8 mouse cellular contexts compared by ENCODE assay signal in genomic region chr3:94457055-94457454, GRCm38 (mm10). TPM values are rescaled to one million over a fixed set of nuclear protein-coding genes. Genes with fewer than 3 reads are reported as not detected.
DNase-seq lines count a peak whose midpoint lies in the region; ATAC-seq and TF ChIP-seq lines count a peak whose summit lies in the region.

No protein-coding gene starts in this region.

- no peak for DNase-seq in heart, adult 18-20 months
- no peak for DNase-seq in lung, postnatal 36 days
- DNase-seq in limb, embryonic 11.5 days (ENCODE audit: low spot score): no peak
- DNase-seq in left cerebral cortex, adult 8-10 months (ENCODE audit: low spot score in 2 of 2): no peak
- DNase-seq in embryo, embryonic 10 days (ENCODE audit: low spot score): no peak

- WGBS in heart, embryonic 11.5 days (ENCODE audit: insufficient replicate concordance): 66% methylated on average over 3 of the region's 3 CpGs
- WGBS in lung, embryonic 15.5 days: 63% methylated on average over 3 of the region's 3 CpGs
- WGBS in limb, embryonic 11.5 days: 83% methylated on average over 3 of the region's 3 CpGs

- no peaks in the 10 kb centered on the region for H3K79me2 ChIP-seq in myocyte (ENCODE audit: control insufficient read depth, insufficient read depth)

- no peaks in the 10 kb centered on the region for H3K9me3 ChIP-seq in heart, embryonic 11.5 days (replicated peaks; ENCODE audit: control insufficient read depth, low read length)
- H3K9me3 ChIP-seq in lung, embryonic 15.5 days: no peaks in the 10 kb centered on the region
- H3K9me3 ChIP-seq in limb, embryonic 11.5 days (ENCODE audit: control insufficient read depth, low read length): no peaks in the 10 kb centered on the region

- no peak overlapping the region for H3K9ac ChIP-seq in heart, embryonic 11.5 days (ENCODE audit: low read depth, low read length)
- H3K9ac ChIP-seq in lung, embryonic 15.5 days: no peak overlapping the region
- no peak overlapping the region for H3K9ac ChIP-seq in limb, embryonic 11.5 days (ENCODE audit: low read length)

- ATAC-seq in heart, embryonic 11.5 days (replicated peaks; ENCODE audit: insufficient number of reproducible peaks, low FRiP score, low TSS enrichment): no peak
- no peak for ATAC-seq in lung, embryonic 15.5 days (ENCODE audit: borderline replicate concordance, extremely low read depth, low FRiP score, low TSS enrichment)
- no peak for ATAC-seq in limb, embryonic 11.5 days (ENCODE audit: insufficient number of reproducible peaks, low FRiP score, low TSS enrichment, low read depth)

- H3K27me3 ChIP-seq in heart, embryonic 11.5 days (ENCODE audit: control insufficient read depth, insufficient read depth, low read length): no peaks in the 10 kb centered on the region; the same call in 1 of the 2 replicates
- H3K27me3 ChIP-seq in lung, embryonic 15.5 days: no peaks in the 10 kb centered on the region
- no peaks in the 10 kb centered on the region for H3K27me3 ChIP-seq in limb, embryonic 11.5 days (ENCODE audit: control insufficient read depth, insufficient read depth, low read length)
- no peaks in the 10 kb centered on the region for H3K27me3 ChIP-seq in myocyte (ENCODE audit: control insufficient read depth, insufficient read depth, insufficient read length)

- H3K4me3 ChIP-seq in heart, embryonic 11.5 days (ENCODE audit: low read depth, low read length): no peak overlapping the region
- H3K4me3 ChIP-seq in lung, embryonic 15.5 days: no peak overlapping the region
- H3K4me3 ChIP-seq in limb, embryonic 11.5 days (ENCODE audit: low read depth, low read length): no peak overlapping the region
- no peak overlapping the region for H3K4me3 ChIP-seq in myocyte

- H3K4me2 ChIP-seq in heart, embryonic 11.5 days: peak overlapping the region; percentile 65
- peak overlapping the region; percentile 51 for H3K4me2 ChIP-seq in lung, embryonic 15.5 days
- peak overlapping the region; percentile 40 for H3K4me2 ChIP-seq in limb, embryonic 11.5 days (ENCODE audit: low read depth, severe bottlenecking)
- peak overlapping the region; percentile 57 for H3K4me2 ChIP-seq in myocyte (ENCODE audit: low read depth)

- no peaks in the 10 kb centered on the region for H3K36me3 ChIP-seq in heart, embryonic 11.5 days (ENCODE audit: control insufficient read depth, insufficient read depth, low read length)
- H3K36me3 ChIP-seq in lung, embryonic 15.5 days: no peaks in the 10 kb centered on the region
- no peaks in the 10 kb centered on the region for H3K36me3 ChIP-seq in limb, embryonic 11.5 days (ENCODE audit: control insufficient read depth, insufficient read depth, low read length)
- no peaks in the 10 kb centered on the region for H3K36me3 ChIP-seq in myocyte (ENCODE audit: control insufficient read depth, insufficient read depth)

- no peak overlapping the region for H3K27ac ChIP-seq in heart, embryonic 11.5 days (ENCODE audit: low read depth, low read length)
- no peak overlapping the region for H3K27ac ChIP-seq in lung, embryonic 15.5 days
- no peak overlapping the region for H3K27ac ChIP-seq in limb, embryonic 11.5 days (replicated peaks; ENCODE audit: low read depth, low read length)

- TF ChIP-seq POLR2A in myocyte (IDR thresholded peaks at IDR 0.05; ENCODE audit: insufficient read length, low read depth): no peak

- H3ac ChIP-seq in myocyte (ENCODE audit: control insufficient read depth, insufficient read length): no peak overlapping the region

- H3K4me1 ChIP-seq in heart, embryonic 11.5 days (ENCODE audit: control insufficient read depth, insufficient read depth, low read length): no peaks in the 10 kb centered on the region
- no peaks in the 10 kb centered on the region for H3K4me1 ChIP-seq in lung, embryonic 15.5 days
- H3K4me1 ChIP-seq in limb, embryonic 11.5 days (ENCODE audit: control insufficient read depth, insufficient read depth, low read length): no peaks in the 10 kb centered on the region

TF ChIP-seq in myocyte, 11 proteins besides CTCF, POLR2A, EP300 and RAD21:
- TF ChIP-seq POLR2AphosphoS2 (IDR thresholded peaks at IDR 0.05; ENCODE audit: insufficient read length, low read depth) (no peak), TCF3 (IDR thresholded peaks at IDR 0.05; ENCODE audit: insufficient read length, low read depth) (no peak), TCF12 (IDR thresholded peaks at IDR 0.05; ENCODE audit: insufficient read depth, poor library complexity, severe bottlenecking) (no peak), E2F4 (IDR thresholded peaks at IDR 0.05; ENCODE audit: insufficient read depth) (no peak), REST (IDR thresholded peaks at IDR 0.05; ENCODE audit: insufficient read depth, insufficient read length) (no peak), USF1 (IDR thresholded peaks at IDR 0.05; ENCODE audit: low read depth) (no peak), CEBPB (IDR thresholded peaks at IDR 0.05; ENCODE audit: insufficient read depth, poor library complexity, severe bottlenecking) (no peak), MAX (IDR thresholded peaks at IDR 0.05; ENCODE audit: low read depth) (no peak), MYOG (IDR thresholded peaks at IDR 0.05; ENCODE audit: control insufficient read depth in 1 of 3, insufficient read depth in 1 of 3, insufficient read length in 2 of 3, low read depth in 2 of 3) (no peak), MYOD1 (IDR thresholded peaks at IDR 0.05; ENCODE audit: control insufficient read depth in 1 of 3, insufficient read length in 2 of 3, low read depth in 2 of 3) (no peak), SRF (IDR thresholded peaks at IDR 0.05; ENCODE audit: control insufficient read depth, insufficient read length, low read depth) (no peak)

RNA-seq across cellular contexts. Expression of gene Oaz3, which starts 13.3 kb away (rescaled TPM):
- polyA plus RNA-seq in heart, embryonic 11.5 days (2014; fragmentation: Nextera tagmentation; extraction: Ambion mirVana): 0.29 TPM in 1 of 2 replicates, not detected in the other
- total RNA-seq in heart, adult 18-20 months (2021): not detected
- polyA plus RNA-seq in lung, embryonic 15.5 days (2015; fragmentation: Nextera tagmentation; extraction: Ambion mirVana): 0.42 and 0.49 TPM in 2 replicates
- 0.31 and 0.36 TPM in 2 replicates for polyA plus RNA-seq in limb, embryonic 11.5 days (2014; fragmentation: Nextera tagmentation; extraction: Ambion mirVana)
- polyA plus RNA-seq in myocyte (2012; fragmentation: generic; extraction: Trizol): 0.10 TPM
- not detected for total RNA-seq in left cerebral cortex, adult 8-10 months (2022)

RNA-seq across cellular contexts. Expression of gene Mrpl9, which starts 13.9 kb away (rescaled TPM):
- polyA plus RNA-seq in heart, embryonic 11.5 days (2014; fragmentation: Nextera tagmentation; extraction: Ambion mirVana): 60.8 and 65.5 TPM in 2 replicates
- 10 to 100 TPM; 66.2 to 74.9 TPM for total RNA-seq in heart, adult 18-20 months (2021)
- polyA plus RNA-seq in lung, embryonic 15.5 days (2015; fragmentation: Nextera tagmentation; extraction: Ambion mirVana): 59.5 and 62.6 TPM in 2 replicates
- 68.0 and 75.2 TPM in 2 replicates for polyA plus RNA-seq in limb, embryonic 11.5 days (2014; fragmentation: Nextera tagmentation; extraction: Ambion mirVana)
- 75.1 TPM for polyA plus RNA-seq in myocyte (2012; fragmentation: generic; extraction: Trizol)
- total RNA-seq in left cerebral cortex, adult 8-10 months (2022): 10 to 100 TPM; 32.7 to 40.7 (median 38.1) TPM

RNA-seq across cellular contexts. Expression of gene Celf3, which starts 21.0 kb away (rescaled TPM):
- polyA plus RNA-seq in heart, embryonic 11.5 days (2014; fragmentation: Nextera tagmentation; extraction: Ambion mirVana): 2.8 and 4.7 TPM in 2 replicates
- not detected for total RNA-seq in heart, adult 18-20 months (2021)
- polyA plus RNA-seq in lung, embryonic 15.5 days (2015; fragmentation: Nextera tagmentation; extraction: Ambion mirVana): 2.3 and 4.6 TPM in 2 replicates
- 0.68 and 0.88 TPM in 2 replicates for polyA plus RNA-seq in limb, embryonic 11.5 days (2014; fragmentation: Nextera tagmentation; extraction: Ambion mirVana)
- 0.11 TPM for polyA plus RNA-seq in myocyte (2012; fragmentation: generic; extraction: Trizol)
- total RNA-seq in left cerebral cortex, adult 8-10 months (2022): 100 to 1,000 TPM; 136 to 175 (median 139) TPM

RNA-seq across cellular contexts. Expression of gene Riiad1, which starts 23.1 kb away (rescaled TPM):
- polyA plus RNA-seq in heart, embryonic 11.5 days (2014; fragmentation: Nextera tagmentation; extraction: Ambion mirVana): 6.6 and 7.0 TPM in 2 replicates
- 1 to 10 TPM; 1.8 to 2.2 TPM for total RNA-seq in heart, adult 18-20 months (2021)
- 7.8 and 8.4 TPM in 2 replicates for polyA plus RNA-seq in lung, embryonic 15.5 days (2015; fragmentation: Nextera tagmentation; extraction: Ambion mirVana)
- 1.0 and 1.6 TPM in 2 replicates for polyA plus RNA-seq in limb, embryonic 11.5 days (2014; fragmentation: Nextera tagmentation; extraction: Ambion mirVana)
- 0.36 TPM for polyA plus RNA-seq in myocyte (2012; fragmentation: generic; extraction: Trizol)
- total RNA-seq in left cerebral cortex, adult 8-10 months (2022): 1 to 10 TPM; 5.2 to 6.9 (median 6.1) TPM

RNA-seq across cellular contexts. Expression of gene Tdrkh, which starts 44.0 kb away (rescaled TPM):
- polyA plus RNA-seq in heart, embryonic 11.5 days (2014; fragmentation: Nextera tagmentation; extraction: Ambion mirVana): 8.4 and 8.7 TPM in 2 replicates
- total RNA-seq in heart, adult 18-20 months (2021): 1 to 10 TPM; 4.4 to 6.1 TPM
- polyA plus RNA-seq in lung, embryonic 15.5 days (2015; fragmentation: Nextera tagmentation; extraction: Ambion mirVana): 11.7 and 11.8 TPM in 2 replicates
- 8.5 and 8.7 TPM in 2 replicates for polyA plus RNA-seq in limb, embryonic 11.5 days (2014; fragmentation: Nextera tagmentation; extraction: Ambion mirVana)
- polyA plus RNA-seq in myocyte (2012; fragmentation: generic; extraction: Trizol): 5.4 TPM
- 10 to 100 TPM; 38.3 to 42.1 (median 41.7) TPM for total RNA-seq in left cerebral cortex, adult 8-10 months (2022)
